Mouse (Mus musculus) embryonic fibroblast, embryonic 13.5 days (primary cell): ENCODE results near the gene Mdk.

Experiments used
- CTCF ChIP-seq: IDR thresholded peaks from 2 replicates; pipeline ENCODE4 v1.5.1; 2011; ENCODE audit warnings: mild to moderate bottlenecking, control low read depth, low read length, moderate library complexity, borderline replicate concordance; ENCODE audit not compliant: insufficient read depth
- POLR2A ChIP-seq: IDR thresholded peaks from 2 replicates; pipeline ENCODE4 v1.6.1; 2011; ENCODE audit warnings: low read depth, mild to moderate bottlenecking, control low read depth, low read length, moderate library complexity

GRCm38 (mm10) chr2:91939303-91939935 is 7.3 kb upstream of the Mdk start:
- TF ChIP-seq CTCF, result no peak
- TF ChIP-seq POLR2A, result no peak
